Mouse (Mus musculus) urinary bladder, postnatal 14 days (tissue): Measurements from ENCODE around the gene 4930470P17Rik.

Experiments
- DNase-seq: peaks from one replicate; pipeline ENCODE4 v3.0.0; 2021; ENCODE audit warnings: low spot score

4930470P17Rik gene

GRCm38 (mm10) chr2:170578588-170578987 lies 23.2 kb downstream of the 4930470P17Rik start:
- DNase-seq, result no peak

DNA sequence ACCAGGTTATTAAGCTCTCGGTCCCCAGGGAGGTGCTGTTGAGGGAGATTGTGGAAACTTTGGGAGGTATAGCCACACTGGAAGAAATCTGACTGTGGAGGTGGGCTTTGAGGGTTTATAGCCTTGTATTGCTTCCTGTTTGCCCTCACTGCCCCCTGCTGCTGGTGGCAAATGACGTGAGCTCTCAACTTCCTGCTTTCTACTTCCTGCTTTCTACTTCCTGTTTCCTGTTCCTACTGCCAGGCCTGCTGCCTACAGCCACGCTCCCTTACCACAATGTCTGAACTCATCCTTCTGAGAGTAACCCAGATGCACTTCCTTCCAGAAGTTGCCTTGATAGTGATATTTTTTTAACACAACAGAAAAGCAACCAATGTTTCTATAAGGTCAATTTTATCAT lies 24.3 kb downstream of the 4930470P17Rik start:
- DNase-seq, result no peak

DNA sequence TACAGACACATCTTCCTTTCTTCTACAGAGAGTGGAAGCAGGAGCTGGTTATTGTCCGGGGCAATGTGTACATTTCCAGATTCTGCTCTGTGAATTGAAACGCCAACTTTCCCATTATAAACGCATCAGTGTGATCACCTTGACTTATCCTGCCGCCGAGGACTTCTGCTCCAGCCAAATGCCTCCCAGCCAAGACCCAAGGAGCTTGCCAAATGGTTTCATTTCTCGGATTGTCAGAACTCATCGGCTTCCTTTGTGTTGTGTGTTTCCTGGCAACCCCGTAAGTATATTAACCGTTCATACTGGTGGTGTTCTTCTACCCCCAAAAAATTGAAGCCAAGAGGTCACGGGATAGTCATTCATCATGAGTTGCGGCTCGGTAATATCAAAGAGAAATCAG lies 25.7 kb downstream of the 4930470P17Rik start:
- no peak for DNase-seq

DNA sequence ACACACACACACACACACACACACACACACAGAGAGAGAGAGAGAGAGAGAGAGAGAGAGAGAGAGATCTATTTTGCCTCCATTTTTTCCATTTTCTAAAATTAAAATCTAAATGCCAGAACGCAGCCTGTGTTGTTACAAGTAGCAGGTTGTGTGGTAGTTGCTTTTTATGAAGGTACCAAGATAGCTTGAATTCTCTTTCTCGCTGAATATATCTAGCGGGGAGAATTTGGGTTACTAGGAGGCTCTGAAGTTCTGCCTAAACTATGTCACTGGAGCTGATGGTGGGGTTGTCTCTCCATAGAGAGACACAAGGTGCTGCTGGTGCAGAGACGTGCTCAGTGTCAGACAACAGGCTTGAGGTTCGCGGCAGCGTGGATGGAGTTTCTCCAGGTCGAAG lies 36.8 kb downstream of the 4930470P17Rik start:
- no peak for DNase-seq

DNA sequence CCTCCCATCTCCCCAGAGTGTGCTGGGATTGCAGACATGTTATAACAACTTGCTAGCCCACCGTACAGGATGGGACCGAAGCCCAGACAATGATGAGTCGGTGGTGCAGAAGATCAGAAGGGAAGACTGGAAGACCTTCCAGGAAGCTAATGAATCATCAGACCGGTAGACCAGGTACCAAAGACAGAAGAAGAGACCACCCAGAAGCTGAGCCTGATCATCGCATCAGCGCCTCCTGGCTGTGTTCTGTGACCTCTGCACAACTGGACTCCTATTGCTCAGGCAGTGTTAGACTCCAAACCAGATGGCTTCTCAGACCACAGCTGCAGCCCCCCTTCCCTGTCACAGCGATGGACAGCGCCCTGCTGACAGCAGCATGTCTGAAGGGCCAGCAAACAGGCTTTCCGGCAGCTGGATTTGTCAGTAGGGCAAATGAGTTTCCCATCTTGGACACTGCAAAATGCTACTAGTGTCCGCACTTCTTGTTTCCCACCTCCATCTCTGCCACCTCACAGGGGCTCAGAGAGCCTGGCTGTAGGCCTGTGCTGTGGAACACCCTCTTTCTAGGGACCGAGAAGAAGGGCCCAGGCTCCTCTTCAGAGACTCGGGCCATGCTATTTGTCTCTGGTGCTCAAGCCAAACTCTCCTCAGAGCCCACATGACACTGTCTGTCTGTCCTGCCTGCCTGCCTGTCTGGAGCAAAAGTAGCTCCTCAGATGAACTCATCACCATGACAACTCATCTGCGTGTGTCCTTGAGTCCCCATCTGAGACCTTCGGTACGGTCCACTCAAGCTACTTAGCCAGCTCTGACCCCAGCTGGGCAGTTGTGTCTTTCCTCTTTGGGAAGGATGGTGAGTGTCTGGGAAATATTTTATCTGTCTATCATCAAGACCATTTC lies 37.6 kb downstream of the 4930470P17Rik start:
- DNase-seq, result no peak

GRCm38 (mm10) chr2:170552088-170552487 lies 49.7 kb downstream of the 4930470P17Rik start:
- DNase-seq, result no peak

GRCm38 (mm10) chr2:170550240-170550639 lies 51.6 kb downstream of the 4930470P17Rik start:
- DNase-seq, result no peak

GRCm38 (mm10) chr2:170549146-170549545 lies 52.7 kb downstream of the 4930470P17Rik start:
- DNase-seq, result no peak

DNA sequence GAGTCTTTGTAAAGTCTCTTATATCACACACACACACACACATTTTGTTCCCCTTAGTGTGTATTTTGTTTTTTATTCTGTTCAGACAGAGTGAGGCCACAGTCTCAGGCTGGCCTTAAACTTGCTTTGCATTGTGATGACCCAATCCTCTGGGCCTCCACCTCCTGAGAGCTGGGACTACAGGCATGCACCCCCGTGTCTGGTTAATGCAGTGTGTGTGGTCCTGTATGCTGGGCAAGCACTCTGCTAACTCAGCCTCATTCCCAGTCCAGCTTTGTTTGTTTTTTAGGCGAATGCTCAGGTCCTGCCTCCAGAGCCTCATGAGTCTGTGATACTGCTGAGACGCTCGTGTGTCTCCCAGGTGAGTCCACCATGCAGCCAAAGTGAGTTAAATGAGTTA lies 53.8 kb downstream of the 4930470P17Rik start:
- no peak for DNase-seq

- no peak for DNase-seq
Observed at GRCm38 (mm10) chr2:170547526-170547925, 54.3 kb downstream of the 4930470P17Rik start.

DNA sequence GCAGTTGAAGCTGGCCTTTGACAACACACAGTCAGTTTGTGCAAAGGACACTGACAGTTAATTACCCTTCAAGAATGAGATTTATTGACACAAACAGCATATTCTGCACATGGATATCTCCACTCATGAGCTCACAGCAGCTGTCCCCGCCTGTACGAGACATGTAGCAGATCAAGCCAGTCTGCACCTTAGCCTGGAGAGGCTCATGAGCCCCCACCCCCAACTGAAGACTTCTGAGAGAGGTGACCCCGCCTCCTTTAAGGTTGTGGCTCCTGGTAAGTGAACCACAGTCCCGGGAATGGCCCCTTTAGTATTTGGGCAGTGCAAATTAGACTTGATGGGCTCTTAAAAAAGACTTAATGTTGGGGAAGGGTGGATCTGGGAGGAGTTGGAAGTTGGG lies 56.1 kb downstream of the 4930470P17Rik start:
- DNase-seq, result no peak

DNA sequence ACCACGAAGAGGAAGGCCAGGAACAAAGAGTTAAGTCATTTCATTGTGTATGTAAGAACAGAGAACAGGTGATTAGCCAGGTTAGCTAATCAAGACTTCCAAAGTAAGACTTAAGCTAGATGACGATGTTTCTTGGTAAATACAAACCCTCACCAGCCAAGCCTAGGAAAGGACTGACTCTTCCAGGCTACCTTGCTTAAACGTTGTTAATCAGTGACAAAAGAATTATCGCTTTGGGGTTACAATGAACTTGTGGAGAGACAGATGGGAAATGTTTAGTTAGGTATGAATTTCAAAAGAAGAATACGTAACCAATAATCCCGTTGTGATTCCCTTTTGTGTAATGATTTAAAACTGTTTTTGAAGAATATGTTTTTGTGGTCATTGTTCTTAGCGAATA lies 56.9 kb downstream of the 4930470P17Rik start:
- no peak for DNase-seq

GRCm38 (mm10) chr2:170544159-170544558 lies 57.7 kb downstream of the 4930470P17Rik start:
- no peak for DNase-seq

DNA sequence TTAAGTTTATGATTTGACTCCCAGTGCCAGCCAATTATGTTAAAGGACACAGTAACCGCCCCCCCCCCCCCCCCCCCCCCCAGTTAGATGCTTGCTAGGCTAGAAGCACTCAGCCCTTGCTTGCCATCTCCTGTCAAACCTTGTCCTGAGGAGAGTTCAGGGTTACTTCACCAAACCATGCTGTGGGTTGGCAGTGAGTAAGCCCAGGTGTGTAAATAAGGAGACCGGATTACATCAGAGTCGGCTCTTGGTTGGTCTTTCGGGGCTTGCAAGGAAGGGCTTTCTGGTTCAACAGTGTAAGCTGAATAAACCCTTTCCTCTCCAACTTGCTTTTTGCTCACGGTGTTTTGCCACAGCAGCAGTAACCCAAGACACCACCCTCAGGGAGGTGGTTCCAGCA lies 58.2 kb downstream of the 4930470P17Rik start:
- no peak for DNase-seq

GRCm38 (mm10) chr2:170539211-170539610 lies 62.6 kb downstream of the 4930470P17Rik start:
- no peak for DNase-seq

GRCm38 (mm10) chr2:170535841-170536240 lies 66.0 kb downstream of the 4930470P17Rik start:
- DNase-seq, result no peak

DNA sequence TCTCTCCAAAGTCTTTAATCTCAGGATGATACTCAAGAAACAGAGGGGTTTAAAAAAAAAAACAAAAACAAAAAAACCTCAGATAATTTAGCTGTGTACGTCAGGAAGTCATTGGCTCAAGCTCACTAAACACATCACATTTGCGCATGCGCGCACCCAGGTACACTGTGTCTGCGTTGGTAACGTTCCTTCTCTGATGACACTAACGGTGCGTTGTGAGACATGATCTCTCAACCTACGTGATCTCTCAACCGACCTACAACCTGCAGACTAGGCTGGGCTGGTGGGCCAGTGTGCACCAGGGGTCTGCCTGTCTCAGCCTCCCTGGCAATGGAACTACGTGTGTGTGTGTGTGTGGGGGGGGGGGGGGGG lies 67.0 kb downstream of the 4930470P17Rik start:
- DNase-seq, result no peak

GRCm38 (mm10) chr2:170534116-170534802 lies 67.6 kb downstream of the 4930470P17Rik start:
- DNase-seq, result no peak

DNA sequence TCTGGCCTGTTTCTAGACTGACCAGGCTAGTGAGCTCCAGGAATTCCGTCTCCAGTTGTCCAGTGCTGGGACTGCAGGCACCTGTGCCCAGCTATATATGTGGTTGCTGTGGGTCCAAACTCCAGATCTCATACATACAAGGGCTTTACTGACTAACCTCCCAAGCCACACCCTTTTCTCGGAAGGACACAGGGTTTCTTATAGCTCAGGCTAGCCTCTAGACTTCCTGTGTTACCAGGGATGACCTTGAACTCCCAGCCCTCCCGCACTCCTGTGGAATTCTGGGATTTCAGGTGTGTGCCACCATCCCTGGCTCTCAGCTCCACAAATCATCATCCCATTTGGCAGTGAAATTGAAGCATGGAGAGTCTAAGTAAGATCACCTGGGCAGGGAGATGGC lies 71.6 kb downstream of the 4930470P17Rik start:
- no peak for DNase-seq

GRCm38 (mm10) chr2:170529766-170530165 lies 72.1 kb downstream of the 4930470P17Rik start:
- no peak for DNase-seq
